Mouse (Mus musculus) stomach, postnatal 0 days (tissue): ENCODE measurements around the gene Dnajc12.

Experiments
- CTCF ChIP-seq: IDR thresholded peaks from 2 replicates; pipeline ENCODE4 v1.5.1; 2016; ENCODE audit warnings: antibody characterized with exemption, low read depth, mild to moderate bottlenecking, moderate library complexity
- EP300 ChIP-seq: optimal IDR thresholded peaks from 2 replicates; pipeline ENCODE3; 2016; ENCODE audit warnings: antibody characterized with exemption

DNA sequence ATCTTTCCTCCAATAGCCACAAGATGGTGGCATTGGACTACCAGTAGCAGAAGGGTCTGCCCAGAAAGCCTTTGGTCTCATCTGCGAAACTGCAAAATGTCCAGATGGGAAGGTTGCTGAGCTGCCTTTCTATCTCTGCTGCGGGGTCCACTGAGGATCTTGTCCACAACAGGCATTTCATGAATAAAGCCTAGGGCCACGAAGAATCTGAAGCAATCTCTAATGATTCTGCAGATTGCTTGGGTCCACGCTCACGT lies 40.4 kb downstream of the Dnajc12 start:
- TF ChIP-seq CTCF (peak; percentile 18; the same call in 1 of the 2 replicates), EP300 (no peak)
